Mouse (Mus musculus) right cerebral cortex, postnatal 14 days (tissue): Measurements from ENCODE around the gene Trhr2.
"Not testable (repeated sequence)": the region's sequence is repeated elsewhere in the genome, so short reads cannot be mapped to it uniquely, and the experiment has no call there.

Experiments
- DNase-seq: peaks from one replicate; pipeline ENCODE4 v3.0.0; 2022

Gene Trhr2

DNA sequence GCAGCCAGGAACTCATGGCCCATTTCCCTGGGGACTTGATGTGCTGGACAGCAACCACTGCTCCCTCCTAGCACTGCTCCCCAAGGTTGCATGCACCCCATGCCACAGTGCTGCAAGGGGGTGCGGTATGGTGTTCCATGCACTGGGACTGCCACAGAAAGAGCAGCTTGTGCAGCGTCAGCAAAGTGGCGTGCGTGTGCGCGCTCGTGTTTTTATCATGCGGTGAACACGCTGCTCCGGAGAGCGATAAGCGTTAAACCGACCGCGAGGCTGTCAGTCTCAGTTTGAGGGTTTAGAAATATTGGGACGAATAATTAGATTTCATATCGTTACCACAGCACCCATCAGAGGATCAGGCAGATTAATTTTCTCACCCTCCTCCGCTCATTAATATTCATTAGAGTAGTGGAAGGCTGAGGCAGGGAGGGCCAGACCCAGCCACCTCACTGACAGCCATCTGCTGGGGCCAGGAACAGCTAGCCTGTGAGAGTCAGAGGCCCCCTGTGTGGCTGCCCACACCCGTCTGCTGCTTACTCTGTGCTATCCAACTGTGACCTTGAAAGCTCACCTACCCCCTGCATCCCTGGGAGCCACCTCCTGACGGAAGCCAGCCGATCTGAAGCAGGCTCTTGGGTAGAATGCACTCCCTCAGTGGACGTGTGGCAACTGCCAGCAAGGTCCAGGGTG lies 30.9 kb downstream of the Trhr2 start:
- no peak for DNase-seq

- DNase-seq: no peak
These were observed 31.5 kb downstream of the Trhr2 start for GRCm38 (mm10) chr8:122329072-122329471.

DNA sequence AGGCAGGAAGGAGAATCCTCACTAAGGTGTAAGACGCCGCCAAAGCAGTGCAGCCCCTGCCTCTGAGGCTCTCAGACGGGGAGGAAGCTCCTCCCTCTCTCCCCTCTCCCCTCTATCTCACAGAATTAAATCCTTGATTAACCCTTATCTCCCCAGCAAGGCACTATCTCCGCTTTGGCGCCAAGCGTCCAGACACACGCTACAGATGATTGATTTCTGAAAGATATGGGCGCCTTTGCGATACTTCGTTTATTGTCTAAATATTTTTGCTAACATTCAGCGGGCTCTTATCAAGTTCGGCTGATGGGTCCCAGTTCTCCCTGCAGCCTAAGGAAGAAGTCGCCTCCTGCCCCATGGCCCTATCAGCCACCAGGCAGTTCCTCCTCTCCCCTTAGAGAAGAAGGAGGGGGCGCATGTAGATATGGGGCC lies 34.4 kb downstream of the Trhr2 start:
- no peak for DNase-seq

DNA sequence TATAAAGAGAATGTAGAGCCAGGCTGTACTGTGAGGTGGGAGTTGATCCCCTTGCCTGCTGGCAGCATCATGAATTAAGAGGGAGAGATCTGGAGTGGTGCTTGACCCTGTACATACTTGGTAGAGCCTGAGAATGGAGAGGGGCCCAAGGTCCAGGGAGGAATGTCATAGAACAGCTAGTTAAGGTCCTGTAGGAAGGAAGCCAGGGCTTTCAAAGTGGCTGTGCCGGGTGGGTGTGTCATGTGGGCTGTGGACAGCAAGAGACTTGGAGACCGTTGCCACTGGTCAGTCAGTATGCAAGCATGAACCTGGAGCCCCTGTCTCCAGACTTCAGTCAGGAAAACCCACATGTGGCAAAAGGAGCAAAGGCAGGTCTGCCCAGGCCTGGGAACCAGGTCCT lies 35.4 kb downstream of the Trhr2 start:
- no peak for DNase-seq

GRCm38 (mm10) chr8:122323951-122324402 lies 36.6 kb downstream of the Trhr2 start:
- not testable (repeated sequence) for DNase-seq

DNA sequence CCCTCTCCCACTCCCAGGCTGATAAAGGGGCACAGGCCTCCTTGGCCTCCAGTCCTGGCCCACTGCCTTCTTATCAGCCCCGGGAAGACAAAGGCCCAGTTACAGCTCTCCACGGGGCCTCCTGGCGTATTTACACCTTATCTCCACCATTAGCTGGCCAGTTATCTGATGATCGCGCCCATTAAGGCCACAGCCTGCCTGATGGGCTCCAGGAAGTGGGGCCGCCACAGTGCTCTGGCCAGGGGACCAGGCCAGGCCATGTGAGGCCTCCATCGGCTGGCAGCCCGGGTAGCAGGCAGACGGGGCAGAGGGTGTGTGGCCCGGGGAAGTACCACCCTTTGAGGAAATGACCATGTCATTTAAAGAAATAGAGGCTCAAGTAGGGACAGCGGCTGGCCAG lies 37.8 kb downstream of the Trhr2 start:
- no peak for DNase-seq

- no peak for DNase-seq
These were observed 38.4 kb downstream of the Trhr2 start for GRCm38 (mm10) chr8:122322126-122322525.

DNA sequence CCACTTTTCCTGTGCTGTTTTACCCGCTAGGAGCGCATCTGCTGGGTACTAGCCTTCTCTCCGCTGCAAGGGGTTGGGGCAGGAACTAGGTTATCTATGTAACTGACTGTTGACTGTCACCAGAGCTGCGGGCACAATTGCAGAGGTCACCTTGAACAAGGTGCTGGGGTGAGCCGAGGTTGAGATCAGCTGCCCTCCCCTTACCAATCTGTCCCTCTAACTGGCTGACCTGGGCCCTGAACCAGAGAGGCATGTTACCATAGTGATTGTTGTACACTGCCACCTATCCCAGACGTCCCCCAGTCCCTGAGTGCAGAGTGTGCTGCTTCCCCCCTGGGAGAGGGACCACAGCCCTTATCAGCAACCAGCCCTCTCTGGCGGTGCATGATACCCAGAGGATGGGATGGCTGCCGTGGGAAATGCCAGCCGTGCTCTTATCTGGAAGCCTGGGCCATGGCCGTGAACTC lies 39.1 kb downstream of the Trhr2 start:
- DNase-seq: no peak

GRCm38 (mm10) chr8:122320541-122320940 lies 40.0 kb downstream of the Trhr2 start:
- DNase-seq: no peak

DNA sequence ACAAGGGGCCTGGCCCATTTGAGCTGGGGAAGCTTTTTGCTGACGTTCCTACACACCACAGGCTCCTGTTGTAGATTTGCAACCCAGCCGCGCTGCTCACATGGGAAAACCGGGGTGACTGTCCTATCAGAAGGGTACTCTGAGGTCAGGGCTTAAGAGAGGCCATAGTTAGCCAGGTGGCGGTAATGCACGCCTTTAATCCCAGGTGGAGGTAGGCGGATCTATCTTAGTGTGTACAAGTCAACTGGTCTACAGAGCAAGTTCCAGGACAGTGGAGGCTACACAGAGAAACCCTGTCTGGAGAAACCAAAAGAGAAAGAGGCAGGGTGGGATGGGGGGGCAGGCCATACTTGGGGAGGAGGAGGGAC lies 40.9 kb downstream of the Trhr2 start:
- DNase-seq: no peak

GRCm38 (mm10) chr8:122319045-122319707 lies 41.4 kb downstream of the Trhr2 start:
- DNase-seq: no peak

DNA sequence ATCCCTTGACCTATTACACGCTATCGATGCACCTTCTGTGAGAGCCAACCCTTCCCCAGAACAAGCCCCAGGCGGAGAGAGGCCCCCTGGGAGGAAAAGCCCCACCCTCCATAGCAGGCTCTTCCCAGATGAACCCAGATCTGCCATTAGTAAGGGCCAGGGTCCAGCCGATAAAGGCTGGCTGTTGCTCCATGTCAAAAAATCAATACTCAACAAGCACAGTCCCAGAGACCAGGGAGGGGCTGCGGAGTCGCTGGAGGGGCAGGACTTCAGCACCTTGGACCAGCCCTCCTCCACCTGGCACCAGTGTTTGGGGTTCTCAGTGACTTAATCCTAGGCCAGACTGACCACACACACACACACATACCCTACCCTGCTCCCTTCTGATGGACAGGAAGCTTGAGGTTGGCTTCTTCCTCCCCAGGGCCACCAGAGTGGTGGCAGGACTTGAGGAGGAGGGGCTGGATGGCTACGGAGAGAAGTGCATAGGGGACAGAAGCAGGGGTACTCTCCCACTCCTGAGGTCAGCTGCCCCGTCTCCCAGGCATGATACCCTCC lies 42.5 kb downstream of the Trhr2 start:
- no peak for DNase-seq

DNA sequence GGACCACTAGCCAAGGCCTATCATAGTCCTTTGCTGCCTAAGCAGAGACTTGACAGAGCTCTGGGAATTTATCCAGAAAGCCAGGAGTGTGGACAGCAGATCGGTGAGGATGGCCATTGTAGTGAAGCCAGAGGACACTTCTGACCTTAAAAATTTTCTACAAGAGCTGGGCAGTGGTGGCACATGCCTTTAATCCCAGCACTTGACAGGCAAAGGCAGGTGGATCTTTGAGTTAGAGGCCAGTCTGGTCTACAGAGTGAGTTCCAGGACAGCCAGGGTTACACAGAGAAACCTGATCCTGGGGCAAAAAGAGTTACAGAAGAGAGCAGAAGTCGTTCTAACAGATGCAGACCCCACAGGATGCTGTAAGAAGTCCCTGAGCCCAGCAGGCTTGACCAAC lies 44.1 kb downstream of the Trhr2 start:
- DNase-seq: no peak

DNA sequence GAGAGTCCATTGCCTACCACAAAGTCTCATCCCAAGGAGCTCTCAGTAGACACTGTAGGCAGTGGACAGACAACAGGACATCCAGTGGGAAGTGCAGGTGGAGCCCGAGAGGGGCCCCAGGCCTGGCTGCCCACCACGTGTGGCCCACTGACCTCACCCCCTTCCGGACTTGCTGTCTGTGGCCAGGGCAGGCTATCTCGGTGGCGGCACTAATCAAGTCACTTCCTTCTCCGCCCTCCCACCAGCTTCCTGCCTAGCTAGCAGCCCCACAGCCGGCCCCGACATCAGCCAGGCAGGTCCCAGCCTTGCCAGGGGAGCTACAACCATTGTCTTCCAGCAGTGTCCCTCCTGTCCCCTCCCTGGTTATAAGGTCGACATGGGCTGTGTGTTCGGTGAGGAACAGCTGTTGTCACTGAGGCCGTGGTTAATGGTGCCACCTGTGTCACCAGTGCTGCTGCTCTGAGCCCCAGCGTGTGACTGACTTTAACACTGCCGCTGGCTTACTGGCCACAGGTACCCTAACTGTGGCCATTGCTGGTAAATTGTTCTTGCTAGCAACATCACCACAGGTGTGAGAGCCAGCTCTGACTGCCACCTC lies 45.5 kb downstream of the Trhr2 start:
- peak; percentile 28 for DNase-seq

DNA sequence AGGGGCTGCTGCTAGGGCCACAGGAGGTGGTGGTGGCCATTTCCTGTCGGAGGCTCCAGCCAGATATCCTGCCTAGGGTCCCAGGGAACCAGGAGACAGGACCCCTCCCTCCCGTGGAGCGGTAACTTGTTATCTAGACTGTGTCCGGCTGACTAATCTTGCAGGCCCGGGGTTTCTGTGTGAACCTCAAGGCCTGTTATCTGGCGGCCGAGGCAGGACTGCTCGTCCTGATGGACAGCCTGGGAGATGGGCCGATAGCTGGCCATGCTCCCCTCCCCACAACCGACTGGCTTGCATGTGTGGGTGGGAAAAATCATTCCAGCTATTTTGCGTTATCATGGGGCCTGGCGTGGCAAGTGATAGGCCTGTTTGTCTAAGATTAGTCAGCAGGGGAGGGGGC lies 47.2 kb downstream of the Trhr2 start:
- no peak for DNase-seq

DNA sequence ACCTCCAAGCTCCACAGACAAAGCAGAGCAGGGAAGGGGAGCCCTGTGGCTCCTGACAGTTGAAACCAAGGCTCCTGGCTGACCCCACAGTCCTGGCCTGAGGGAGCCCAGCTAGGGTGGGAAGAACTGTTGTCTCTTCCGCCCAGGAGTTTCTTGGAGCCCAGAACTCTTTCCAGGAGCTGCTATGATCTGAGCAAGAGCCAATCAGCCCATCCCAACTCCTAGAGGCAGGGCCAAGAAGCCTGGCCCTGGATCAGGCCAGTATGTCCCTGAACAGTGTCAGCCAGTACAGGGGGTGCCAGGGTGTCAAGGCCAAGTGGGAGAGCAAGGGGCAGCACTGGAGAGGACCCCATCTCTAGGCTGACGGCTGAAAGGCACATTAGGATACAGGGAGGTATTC lies 48.0 kb downstream of the Trhr2 start:
- no peak for DNase-seq

DNA sequence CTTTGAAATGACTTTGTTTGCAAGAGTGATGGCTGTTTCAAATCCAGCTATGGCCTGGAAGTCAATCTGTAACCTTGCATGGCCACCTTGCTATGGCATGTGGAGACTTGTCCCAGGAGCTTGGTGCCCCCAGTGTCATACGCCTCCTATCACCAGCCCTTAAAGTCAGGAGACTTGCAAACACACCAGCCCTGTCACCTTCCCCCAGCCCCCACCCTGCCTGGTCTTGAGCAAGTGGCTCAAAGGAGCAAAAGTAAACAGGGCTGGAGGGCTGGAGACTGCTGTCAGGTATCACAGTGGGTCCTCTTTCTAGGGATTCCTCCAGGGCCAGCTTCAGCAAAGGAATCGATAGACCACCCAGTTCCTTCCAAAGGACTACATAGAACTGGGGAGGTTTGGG lies 49.4 kb downstream of the Trhr2 start:
- no peak for DNase-seq

- no peak for DNase-seq
These were observed 51.3 kb downstream of the Trhr2 start for GRCm38 (mm10) chr8:122309272-122309671.

DNA sequence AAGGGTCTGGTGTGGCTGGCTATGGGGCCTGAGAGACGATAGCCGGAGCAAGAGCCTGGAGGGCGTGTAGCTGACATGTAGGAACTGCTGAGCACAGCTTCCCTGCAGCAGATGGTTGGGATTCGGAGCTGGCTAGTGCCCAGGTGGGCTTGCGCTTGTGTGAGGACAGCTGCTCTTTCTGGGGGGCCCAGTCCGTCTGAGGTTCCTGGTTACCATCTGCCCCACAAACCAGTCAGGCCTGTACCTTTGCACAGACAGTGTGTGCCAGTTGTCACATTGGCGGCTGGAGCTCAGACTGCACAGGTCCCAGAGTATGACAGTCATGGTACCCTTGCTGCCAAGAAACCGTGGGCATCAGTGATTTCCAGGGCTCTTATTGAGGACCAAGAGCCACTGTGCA lies 52.7 kb downstream of the Trhr2 start:
- DNase-seq: peak; percentile 30
